ENCODE assay signal across 8 mouse cellular contexts in genomic region chr7:49399314-49399713, GRCm38 (mm10).
DNase-seq lines count a peak whose midpoint lies in the region; ATAC-seq and TF ChIP-seq lines count a peak whose summit lies in the region.

No protein-coding gene starts in this region.

- peak; percentile 66 for DNase-seq in CD4-positive helper T cell, adult 2 months (ENCODE audit: low read depth, low spot score)
- DNase-seq in NIH3T3 (ENCODE audit: low read depth) = peak; percentile 86
- peak; percentile 62 to 80 for DNase-seq in cerebellum, postnatal 25 days
- DNase-seq in heart, postnatal 4 days = peak; percentile 73
- DNase-seq in large intestine, adult 2 months (ENCODE audit: low read depth, low spot score) = peak; percentile 64
- DNase-seq in lung, embryonic 14.5 days = peak; percentile 92
- DNase-seq in retina, adult 2 months (ENCODE audit: low read depth, low spot score) = peak; percentile 32
- DNase-seq in thymus, postnatal 14 days = peak; percentile 69

- 26% methylated on average over 2 of the region's 2 CpGs for WGBS in large intestine, adult 2 months
- WGBS in lung, embryonic 14.5 days = 34% methylated on average over 2 of the region's 2 CpGs

- H3K9ac ChIP-seq in lung, embryonic 14.5 days = no peak overlapping the region

- H3K4me2 ChIP-seq in lung, embryonic 14.5 days = no peak overlapping the region

- no peaks in the 10 kb centered on the region for H3K27me3 ChIP-seq in lung, embryonic 14.5 days (ENCODE audit: insufficient read depth, low read length)

- ATAC-seq in lung, embryonic 14.5 days (ENCODE audit: insufficient read depth) = peak; percentile 38; the same call in 1 of the 2 replicates

- no peaks in the 10 kb centered on the region for H3K9me3 ChIP-seq in lung, embryonic 14.5 days (ENCODE audit: low read depth, low read length)

- no peaks in the 10 kb centered on the region for H3K36me3 ChIP-seq in lung, embryonic 14.5 days (ENCODE audit: insufficient read depth)

- H3K27ac ChIP-seq in lung, embryonic 14.5 days (ENCODE audit: low read depth) = no peak overlapping the region

- H3K4me1 ChIP-seq in lung, embryonic 14.5 days (ENCODE audit: insufficient read depth) = no peaks in the 10 kb centered on the region

- TF ChIP-seq CTCF in lung, embryonic 14.5 days (IDR thresholded peaks at IDR 0.05; ENCODE audit: low read depth) = peak; percentile 96

- H3K4me3 ChIP-seq in lung, embryonic 14.5 days (ENCODE audit: low read depth, low read length) = no peak overlapping the region

Comparison
In these comparisons a context has a peak if more than half of its experiments do, and no peak if none do; other contexts are left out.
1. DNase-seq: peak in every context shown above with its lines; median percentile 92 in lung, embryonic 14.5 days; 86 in NIH3T3; 73 in heart, postnatal 4 days; 71 in cerebellum, postnatal 25 days; 69 in thymus, postnatal 14 days; 66 in CD4-positive helper T cell, adult 2 months; 64 in large intestine, adult 2 months; 32 in retina, adult 2 months.